Mouse (Mus musculus) myocyte (in vitro differentiated cells): ENCODE data around the gene Gm36079. TPM values are rescaled to one million over a fixed set of nuclear protein-coding genes. Genes with fewer than 3 reads are reported as not detected.
"Not testable (repeated sequence)": the region's sequence is repeated elsewhere in the genome, so short reads cannot be mapped to it uniquely, and the experiment has no call there.

Source experiments
- H3K27me3 ChIP-seq: one replicate; pipeline ENCODE4 v1.6.1; 2011; ENCODE audit not compliant: control insufficient read depth, insufficient read depth, insufficient read length
- H3K36me3 ChIP-seq: one replicate; pipeline ENCODE4 v1.6.1; 2011; ENCODE audit not compliant: control insufficient read depth, insufficient read depth
- H3K4me2 ChIP-seq: one replicate; pipeline ENCODE4 v1.6.1; 2011; ENCODE audit warnings: low read depth, control low read depth
- H3K4me3 ChIP-seq: one replicate; pipeline ENCODE4 v1.5.1; 2011; ENCODE audit warnings: mild to moderate bottlenecking, control low read depth, moderate library complexity
- H3K79me2 ChIP-seq: one replicate; pipeline ENCODE4 v1.6.1; 2011; ENCODE audit not compliant: control insufficient read depth, insufficient read depth
- H3ac ChIP-seq: one replicate; pipeline ENCODE4 v1.6.1; 2011; ENCODE audit not compliant: control insufficient read depth, insufficient read length
- polyA plus RNA-seq: library from polyadenylated mRNA; unstranded; fragments of >200 nt; fragmentation: generic; extraction: Trizol; gene quantifications from one replicate; pipeline ENCODE4 v1.2.1, GENCODE M21; 2012; ENCODE audit warnings: missing spikeins

Gm36079 gene
- not detected for polyA plus RNA-seq

- not testable (repeated sequence) for H3K27me3 ChIP-seq, H3K36me3 ChIP-seq, H3K4me3 ChIP-seq, H3K4me2 ChIP-seq, H3ac ChIP-seq, H3K79me2 ChIP-seq
Observed at GRCm38 (mm10) chr13:120026911-120027310, at the start of gene Gm36079. Gene Gm36079, minus strand, starts transcription at chr13:120027011.

GRCm38 (mm10) chr13:120070878-120071277, 44.1 kb upstream of the Gm36079 start:
- H3K27me3 ChIP-seq, H3K4me3 ChIP-seq, H3K79me2 ChIP-seq, H3K4me2 ChIP-seq, H3K36me3 ChIP-seq, H3ac ChIP-seq: not testable (repeated sequence)

GRCm38 (mm10) chr13:120070012-120070598, 43.3 kb upstream of the Gm36079 start:
- H3K36me3 ChIP-seq, H3K4me3 ChIP-seq, H3ac ChIP-seq, H3K79me2 ChIP-seq, H3K4me2 ChIP-seq, H3K27me3 ChIP-seq: not testable (repeated sequence)

GRCm38 (mm10) chr13:120063439-120064089, 36.8 kb upstream of the Gm36079 start:
- not testable (repeated sequence) for H3K79me2 ChIP-seq, H3K27me3 ChIP-seq

GRCm38 (mm10) chr13:120062903-120063302, 36.1 kb upstream of the Gm36079 start:
- not testable (repeated sequence) for H3K4me2 ChIP-seq, H3ac ChIP-seq, H3K79me2 ChIP-seq, H3K27me3 ChIP-seq, H3K4me3 ChIP-seq, H3K36me3 ChIP-seq

More at GRCm38 (mm10) chr13:120063439-120064089, 36.8 kb upstream of the Gm36079 start:
- H3K36me3 ChIP-seq, H3K4me3 ChIP-seq, H3ac ChIP-seq, H3K4me2 ChIP-seq: not testable (repeated sequence)

GRCm38 (mm10) chr13:120052085-120052484, 25.3 kb upstream of the Gm36079 start, which contains the start of gene Gm21188:
Gene Gm21188, minus strand, starts transcription at chr13:120052194.
- not testable (repeated sequence) for H3K79me2 ChIP-seq, H3K4me3 ChIP-seq, H3K4me2 ChIP-seq, H3ac ChIP-seq, H3K36me3 ChIP-seq, H3K27me3 ChIP-seq

GRCm38 (mm10) chr13:120048608-120049007, 21.8 kb upstream of the Gm36079 start:
- H3K4me3 ChIP-seq, H3K4me2 ChIP-seq, H3K79me2 ChIP-seq, H3ac ChIP-seq, H3K27me3 ChIP-seq, H3K36me3 ChIP-seq: not testable (repeated sequence)

GRCm38 (mm10) chr13:120048186-120048585, 21.4 kb upstream of the Gm36079 start:
- not testable (repeated sequence) for H3K4me3 ChIP-seq, H3K4me2 ChIP-seq, H3K36me3 ChIP-seq, H3K79me2 ChIP-seq, H3K27me3 ChIP-seq, H3ac ChIP-seq

- H3ac ChIP-seq, H3K4me3 ChIP-seq, H3K36me3 ChIP-seq, H3K79me2 ChIP-seq, H3K27me3 ChIP-seq, H3K4me2 ChIP-seq: not testable (repeated sequence)
Observed at GRCm38 (mm10) chr13:120046422-120047209, 19.8 kb upstream of the Gm36079 start.

- not testable (repeated sequence) for H3K4me2 ChIP-seq, H3ac ChIP-seq, H3K27me3 ChIP-seq, H3K79me2 ChIP-seq, H3K4me3 ChIP-seq, H3K36me3 ChIP-seq
Observed at GRCm38 (mm10) chr13:120041145-120041544, 14.3 kb upstream of the Gm36079 start.

GRCm38 (mm10) chr13:120037881-120038280, 11.1 kb upstream of the Gm36079 start:
- not testable (repeated sequence) for H3ac ChIP-seq, H3K27me3 ChIP-seq

GRCm38 (mm10) chr13:120036577-120037115, 9.8 kb upstream of the Gm36079 start:
- H3ac ChIP-seq, H3K36me3 ChIP-seq, H3K4me2 ChIP-seq, H3K79me2 ChIP-seq, H3K27me3 ChIP-seq, H3K4me3 ChIP-seq: not testable (repeated sequence)

More at GRCm38 (mm10) chr13:120037881-120038280, 11.1 kb upstream of the Gm36079 start:
- not testable (repeated sequence) for H3K36me3 ChIP-seq, H3K79me2 ChIP-seq, H3K4me2 ChIP-seq, H3K4me3 ChIP-seq
